Mouse (Mus musculus) stomach, embryonic 14.5 days (tissue): ENCODE measurements around the gene Uhrf1bp1l. TPM values are rescaled to one million over a fixed set of nuclear protein-coding genes. Genes with fewer than 3 reads are reported as not detected.

Experiments used
- ATAC-seq: fragments of 200-750 bp; cut with Nextera tagmentation; 2 replicates; pipeline ENCODE4 v1.8.0; 2017; ENCODE audit warnings: low read depth, moderate TSS enrichment; ENCODE audit not compliant: insufficient number of reproducible peaks, insufficient read depth, low FRiP score
- H3K27ac ChIP-seq: fragments of 300-500 bp; sonication (generic); 2 replicates; pipeline ENCODE4 v1.5.1; 2014; ENCODE audit warnings: mild to moderate bottlenecking, low read length, moderate library complexity, mixed read lengths
- H3K27me3 ChIP-seq: fragments of 300-500 bp; sonication (generic); 2 replicates; pipeline ENCODE4 v1.6.1; 2014; ENCODE audit warnings: low read length, control low read depth, mixed read lengths; ENCODE audit not compliant: control insufficient read depth, insufficient read depth
- H3K36me3 ChIP-seq: fragments of 300-500 bp; sonication (generic); 2 replicates; pipeline ENCODE4 v1.6.1; 2014; ENCODE audit warnings: mild to moderate bottlenecking, control low read depth, low read length, moderate library complexity, mixed read lengths; ENCODE audit not compliant: control insufficient read depth, insufficient read depth
- H3K4me1 ChIP-seq: fragments of 300-500 bp; sonication (generic); 2 replicates; pipeline ENCODE4 v1.6.1; 2014; ENCODE audit warnings: low read length, control low read depth, mixed read lengths; ENCODE audit not compliant: control insufficient read depth, insufficient read depth
- H3K4me2 ChIP-seq: fragments of 300-500 bp; sonication (generic); replicated peaks from 2 replicates; pipeline ENCODE4 v1.6.1; 2014; ENCODE audit warnings: low read depth, low read length, control low read depth
- H3K4me3 ChIP-seq: fragments of 300-500 bp; sonication (generic); 2 replicates; pipeline ENCODE4 v1.5.1; 2014; ENCODE audit warnings: low read depth, low read length, control low read depth
- H3K9ac ChIP-seq: fragments of 300-500 bp; sonication (generic); replicated peaks from 2 replicates; pipeline ENCODE4 v1.6.1; 2014; ENCODE audit warnings: low read depth, mild to moderate bottlenecking, control low read depth, low read length, moderate library complexity, mixed read lengths
- H3K9me3 ChIP-seq: fragments of 300-500 bp; sonication (generic); 2 replicates; pipeline ENCODE4 v1.6.1; 2016; ENCODE audit warnings: low read depth, low read length, control low read depth; ENCODE audit not compliant: control insufficient read depth
- WGBS: fragments of 180-500 bp; shearing (Covaris S2); extraction: QIAGEN DNeasy Blood & Tissue Kit; methylation state at CpG from one replicate; pipeline ENCODE4 v1.1.7; 2014; 5-methylcytosine and 5-hydroxymethylcytosine counted together
- polyA plus RNA-seq: library from polyadenylated mRNA; unstranded; fragments of >200 nt; fragmentation: Nextera tagmentation; extraction: Ambion mirVana; gene quantifications from 2 replicates; pipeline ENCODE4 v1.2.1, GENCODE M21; 2014

The Uhrf1bp1l gene
- polyA plus RNA-seq, 1 experiment from 2014 or later = 30.5 TPM

GRCm38 (mm10) chr10:89720252-89720651, 24.5 kb upstream of the Uhrf1bp1l start:
- Histone ChIP-seq H3K4me1 (no peaks in the 10 kb centered on the region), H3K27me3 (no peaks in the 10 kb centered on the region), H3K9ac (no peak overlapping the region), H3K4me3 (no peak overlapping the region), H3K36me3 (peaks cover 18% of the 10 kb centered on the region), H3K27ac (no peak overlapping the region), H3K9me3 (no peaks in the 10 kb centered on the region), H3K4me2 (no peak overlapping the region)
- ATAC-seq = no peak

- ATAC-seq = no peak
- peaks cover 18% of the 10 kb centered on the region for H3K36me3 ChIP-seq
- 87% methylated on average over 3 of the region's 3 CpGs for WGBS
Measured at GRCm38 (mm10) chr10:89720796-89721195, 24.0 kb upstream of the Uhrf1bp1l start.

GRCm38 (mm10) chr10:89722247-89723195, 22.3 kb upstream of the Uhrf1bp1l start:
- Histone ChIP-seq H3K36me3 (peaks cover 28% of the 10 kb centered on the region), H3K9me3 (no peaks in the 10 kb centered on the region), H3K27me3 (no peaks in the 10 kb centered on the region), H3K9ac (no peak overlapping the region), H3K4me2 (no peak overlapping the region), H3K27ac (no peak overlapping the region), H3K4me1 (no peaks in the 10 kb centered on the region), H3K4me3 (no peak overlapping the region)
- ATAC-seq = no peak
- WGBS = 85% methylated on average over 14 of the region's 14 CpGs

More at GRCm38 (mm10) chr10:89720796-89721195, 24.0 kb upstream of the Uhrf1bp1l start:
- Histone ChIP-seq H3K9ac (no peak overlapping the region), H3K27me3 (no peaks in the 10 kb centered on the region), H3K4me3 (no peak overlapping the region), H3K9me3 (no peaks in the 10 kb centered on the region), H3K4me1 (no peaks in the 10 kb centered on the region), H3K27ac (no peak overlapping the region), H3K4me2 (no peak overlapping the region)

- ATAC-seq = no peak
- Histone ChIP-seq H3K9me3 (no peaks in the 10 kb centered on the region), H3K36me3 (peaks cover 9% of the 10 kb centered on the region; the same call in 1 of the 2 replicates), H3K9ac (no peak overlapping the region), H3K27me3 (no peaks in the 10 kb centered on the region), H3K4me2 (no peak overlapping the region), H3K4me1 (peaks cover 5% of the 10 kb centered on the region; the same call in 1 of the 2 replicates), H3K27ac (no peak overlapping the region), H3K4me3 (no peak overlapping the region)
- WGBS = 81% methylated on average over 6 of the region's 6 CpGs
Measured at GRCm38 (mm10) chr10:89730386-89730785, 14.4 kb upstream of the Uhrf1bp1l start.

GRCm38 (mm10) chr10:89731341-89731740, 13.4 kb upstream of the Uhrf1bp1l start:
- H3K27me3 ChIP-seq = no peaks in the 10 kb centered on the region
- peak overlapping the region; percentile 78 for H3K4me2 ChIP-seq
- WGBS = 15% methylated on average over 5 of the region's 5 CpGs
- no peaks in the 10 kb centered on the region for H3K9me3 ChIP-seq
- H3K36me3 ChIP-seq = peaks cover 5% of the 10 kb centered on the region; the same call in 1 of the 2 replicates
- H3K9ac ChIP-seq = peak overlapping the region; percentile 57
- H3K27ac ChIP-seq = no peak overlapping the region
- peaks cover 5% of the 10 kb centered on the region; the same call in 1 of the 2 replicates for H3K4me1 ChIP-seq
- ATAC-seq = no peak
- peak overlapping the region; percentile 58 for H3K4me3 ChIP-seq

GRCm38 (mm10) chr10:89732001-89732794, 12.6 kb upstream of the Uhrf1bp1l start, which contains the start of gene Actr6:
Gene Actr6 (minus strand): TSS chr10:89732295.
- H3K36me3 ChIP-seq = 0 out of 2 replicates have a peak, but pooled peaks cover under 1% of the 10 kb centered on the region
- under 1% methylated on average over 49 of the region's 49 CpGs for WGBS
- H3K27me3 ChIP-seq = no peaks in the 10 kb centered on the region
- H3K4me3 ChIP-seq = peak within 1 kb of the TSS; percentile 58
- H3K27ac ChIP-seq = 0 out of 2 replicates have a peak within 1 kb of the TSS, but pooled peaks have one; percentile 36
- H3K9me3 ChIP-seq = no peaks in the 10 kb centered on the region
- peak within 1 kb of the TSS; percentile 78 for H3K4me2 ChIP-seq
- H3K9ac ChIP-seq = peak within 1 kb of the TSS; percentile 57
- H3K4me1 ChIP-seq = peaks cover 5% of the 10 kb centered on the region; the same call in 1 of the 2 replicates
- ATAC-seq = peak; percentile 98

- no peak overlapping the region for H3K4me2 ChIP-seq
Measured at GRCm38 (mm10) chr10:89737092-89737491, 7.7 kb upstream of the Uhrf1bp1l start.

GRCm38 (mm10) chr10:89737887-89738286, 6.9 kb upstream of the Uhrf1bp1l start:
- no peaks in the 10 kb centered on the region for H3K36me3 ChIP-seq
- no peak overlapping the region for H3K4me2 ChIP-seq
- H3K9ac ChIP-seq = no peak overlapping the region
- no peaks in the 10 kb centered on the region for H3K4me1 ChIP-seq
- H3K9me3 ChIP-seq = no peaks in the 10 kb centered on the region
- H3K27ac ChIP-seq = no peak overlapping the region
- no peak for ATAC-seq
- no peak overlapping the region for H3K4me3 ChIP-seq
- H3K27me3 ChIP-seq = no peaks in the 10 kb centered on the region
- 89% methylated on average over 3 of the region's 3 CpGs for WGBS

More at GRCm38 (mm10) chr10:89737092-89737491, 7.7 kb upstream of the Uhrf1bp1l start:
- Histone ChIP-seq H3K27me3 (no peaks in the 10 kb centered on the region), H3K9me3 (no peaks in the 10 kb centered on the region), H3K4me1 (no peaks in the 10 kb centered on the region), H3K4me3 (no peak overlapping the region), H3K27ac (no peak overlapping the region), H3K36me3 (no peaks in the 10 kb centered on the region), H3K9ac (no peak overlapping the region)
- ATAC-seq = no peak
- WGBS = 34% methylated on average over 5 of the region's 5 CpGs
